Mouse (Mus musculus) MEL (cell line): Measurements from ENCODE around the gene Fam160b1. TPM values are rescaled to one million over a fixed set of nuclear protein-coding genes. Genes with fewer than 3 reads are reported as not detected.

ENCODE experiments used
- DNase-seq: peaks from one replicate; pipeline ENCODE4 v3.0.0; 2011; ENCODE audit warnings: low read depth, low spot score
- H3K27ac ChIP-seq: 2 replicates; pipeline ENCODE4 v1.5.1; 2012; ENCODE audit warnings: low read depth, mild to moderate bottlenecking, control low read depth, low read length, moderate library complexity; ENCODE audit not compliant: control insufficient read depth
- H3K27me3 ChIP-seq, 2 experiments: fragments of 150-350 bp in 1 of 2; sonication (generic) in 1 of 2; 2 replicates each; pipeline ENCODE4 v1.6.1; 2012; ENCODE audit warnings: low read length in 2 of 2, mild to moderate bottlenecking in 2 of 2, improper control_type of control experiment in 1 of 2, moderate library complexity in 1 of 2; ENCODE audit not compliant: insufficient read depth in 2 of 2, control insufficient read depth in 1 of 2
- H3K36me3 ChIP-seq, 2 experiments: 2 replicates each; pipeline ENCODE4 v1.6.1; 2012 to 2014; ENCODE audit warnings: low read length in 2 of 2, improper control_type of control experiment in 1 of 2, inconsistent platforms in 1 of 2, mild to moderate bottlenecking in 1 of 2; ENCODE audit not compliant: insufficient read depth in 2 of 2, control insufficient read depth in 1 of 2
- H3K4me1 ChIP-seq, 2 experiments: fragments of 150-350 bp in 1 of 2; sonication (generic) in 1 of 2; 2 replicates each; pipeline ENCODE4 v1.6.1; 2012; ENCODE audit warnings: low read length in 2 of 2, improper control_type of control experiment in 1 of 2, mild to moderate bottlenecking in 1 of 2; ENCODE audit not compliant: insufficient read depth in 2 of 2, control insufficient read depth in 1 of 2
- H3K4me3 ChIP-seq, 2 experiments: fragments of 150-350 bp in 1 of 2; sonication (generic) in 1 of 2; 2 replicates each; pipeline ENCODE4 v1.5.1; 2012; ENCODE audit warnings: low read depth in 2 of 2, low read length in 2 of 2, mild to moderate bottlenecking in 2 of 2, moderate library complexity in 2 of 2, control low read depth in 1 of 2, improper control_type of control experiment in 1 of 2; ENCODE audit not compliant: control insufficient read depth in 1 of 2, insufficient read depth in 1 of 2
- H3K79me2 ChIP-seq: 2 replicates; pipeline ENCODE4 v1.6.1; 2012; ENCODE audit warnings: mild to moderate bottlenecking, low read length, moderate library complexity; ENCODE audit not compliant: control insufficient read depth, poor library complexity, insufficient read depth
- H3K9ac ChIP-seq: 2 replicates; pipeline ENCODE4 v1.6.1; 2012; ENCODE audit warnings: low read depth, mild to moderate bottlenecking, control low read depth, low read length, moderate library complexity; ENCODE audit not compliant: control insufficient read depth, poor library complexity, severe bottlenecking
- H3K9me3 ChIP-seq: fragments of 150-350 bp; sonication (generic); replicated peaks from 2 replicates; pipeline ENCODE4 v1.6.1; 2012; ENCODE audit warnings: mild to moderate bottlenecking, low read length, improper control_type of control experiment, moderate library complexity; ENCODE audit not compliant: insufficient read depth
- BHLHE40 ChIP-seq: IDR thresholded peaks from 2 replicates; pipeline ENCODE4 v1.6.1; 2012; ENCODE audit warnings: low read depth, mild to moderate bottlenecking, inconsistent platforms, low read length, improper control_type of control experiment, borderline replicate concordance
- CHD1 ChIP-seq: IDR thresholded peaks from 2 replicates; pipeline ENCODE4 v1.6.1; 2012; ENCODE audit warnings: low read depth, mild to moderate bottlenecking, inconsistent platforms, low read length, improper control_type of control experiment
- ETS1 ChIP-seq: IDR thresholded peaks from 2 replicates; pipeline ENCODE4 v1.6.1; 2012; ENCODE audit warnings: low read depth, mild to moderate bottlenecking, inconsistent platforms, low read length, improper control_type of control experiment, moderate library complexity
- GABPA ChIP-seq: IDR thresholded peaks from 2 replicates; pipeline ENCODE4 v1.6.1; 2012; ENCODE audit warnings: low read depth, mild to moderate bottlenecking, inconsistent platforms, low read length, improper control_type of control experiment, moderate library complexity
- HCFC1 ChIP-seq: IDR thresholded peaks from 2 replicates; pipeline ENCODE4 v1.6.1; 2012; ENCODE audit warnings: low read depth, mild to moderate bottlenecking, inconsistent platforms, low read length, improper control_type of control experiment, moderate library complexity
- JUND ChIP-seq: IDR thresholded peaks from 2 replicates; pipeline ENCODE4 v1.6.1; 2011; ENCODE audit warnings: low read depth, mild to moderate bottlenecking, improper control_type of control experiment, low read length
- KAT2A ChIP-seq: conservative IDR thresholded peaks from 2 replicates; pipeline ENCODE4 v1.6.1; 2012; ENCODE audit warnings: low read depth, low read length, improper control_type of control experiment, inconsistent platforms
- MXI1 ChIP-seq: IDR thresholded peaks from 2 replicates; pipeline ENCODE4 v1.6.1; 2011; ENCODE audit warnings: mild to moderate bottlenecking, low read depth, low read length, improper control_type of control experiment
- MYB ChIP-seq: IDR thresholded peaks from 2 replicates; pipeline ENCODE4 v1.6.1; 2011; ENCODE audit warnings: mild to moderate bottlenecking, low read depth, low read length, improper control_type of control experiment
- MYC ChIP-seq: IDR thresholded peaks from 2 replicates; pipeline ENCODE4 v1.6.1; 2011; ENCODE audit warnings: low read depth, mild to moderate bottlenecking, low read length, improper control_type of control experiment, moderate library complexity
- NRF1 ChIP-seq: IDR thresholded peaks from 2 replicates; pipeline ENCODE4 v1.6.1; 2014; ENCODE audit warnings: low read depth, mild to moderate bottlenecking, inconsistent platforms, low read length, improper control_type of control experiment, moderate library complexity; ENCODE audit not compliant: poor library complexity, insufficient read depth, severe bottlenecking
- POLR2A ChIP-seq, 2 experiments: IDR thresholded peaks; 2 replicates each; pipeline ENCODE4 v1.6.1; 2011 to 2012; ENCODE audit warnings: low read length in 2 of 2, mild to moderate bottlenecking in 2 of 2, control low read depth in 1 of 2, improper control_type of control experiment in 1 of 2, low read depth in 1 of 2, moderate library complexity in 1 of 2; ENCODE audit not compliant: control insufficient read depth in 1 of 2, insufficient read depth in 1 of 2, poor library complexity in 1 of 2
- RCOR1 ChIP-seq: IDR thresholded peaks from 2 replicates; pipeline ENCODE4 v1.6.1; 2012; ENCODE audit warnings: low read depth, mild to moderate bottlenecking, inconsistent platforms, low read length, improper control_type of control experiment
- SIN3A ChIP-seq: IDR thresholded peaks from 2 replicates; pipeline ENCODE4 v1.6.1; 2012; ENCODE audit warnings: low read length, improper control_type of control experiment, inconsistent platforms
- SMC3 ChIP-seq: IDR thresholded peaks from 2 replicates; pipeline ENCODE4 v1.6.1; 2011; ENCODE audit warnings: low read depth, low read length, improper control_type of control experiment
- TAL1 ChIP-seq: IDR thresholded peaks from 2 replicates; pipeline ENCODE4 v1.6.1; 2012; ENCODE audit warnings: mild to moderate bottlenecking, inconsistent platforms, low read length, moderate library complexity, mixed read lengths
- TBP ChIP-seq: IDR thresholded peaks from 2 replicates; pipeline ENCODE4 v1.8.0; 2011; ENCODE audit warnings: low read depth, low read length, improper control_type of control experiment
- TCF12 ChIP-seq: IDR thresholded peaks from 2 replicates; pipeline ENCODE4 v1.6.1; 2014; ENCODE audit warnings: low read depth, mild to moderate bottlenecking, inconsistent platforms, low read length, improper control_type of control experiment, moderate library complexity
- UBTF ChIP-seq: IDR thresholded peaks from 2 replicates; pipeline ENCODE4 v1.6.1; 2012; ENCODE audit warnings: low read depth, mild to moderate bottlenecking, inconsistent platforms, low read length, improper control_type of control experiment, moderate library complexity, borderline replicate concordance; ENCODE audit not compliant: insufficient read depth
- USF1 ChIP-seq: IDR thresholded peaks from 2 replicates; pipeline ENCODE4 v1.6.1; 2014; ENCODE audit warnings: low read depth, mild to moderate bottlenecking, inconsistent platforms, low read length, improper control_type of control experiment, moderate library complexity
- ZC3H11A ChIP-seq: IDR thresholded peaks from 2 replicates; pipeline ENCODE4 v1.6.1; 2012; ENCODE audit warnings: low read depth, mild to moderate bottlenecking, inconsistent platforms, low read length, improper control_type of control experiment
- ZKSCAN1 ChIP-seq: IDR thresholded peaks from 2 replicates; pipeline ENCODE4 v1.6.1; 2012; ENCODE audit warnings: low read depth, mild to moderate bottlenecking, inconsistent platforms, low read length, improper control_type of control experiment, moderate library complexity
- ZNF384 ChIP-seq: IDR thresholded peaks from 2 replicates; pipeline ENCODE4 v1.6.1; 2012; ENCODE audit warnings: low read depth, mild to moderate bottlenecking, inconsistent platforms, low read length, improper control_type of control experiment
- polyA plus RNA-seq, 2 experiments: library from polyadenylated mRNA; stranded (reverse) in 1 of 2; unstranded in 1 of 2; fragments of >175 nt in 1 of 2; fragments of >200 nt in 1 of 2; gene quantifications; 2 replicates each; pipeline versions ENCODE4 v1.2.1 to v1.2.4; 2012; ENCODE audit warnings: low replicate concordance in 2 of 2, low read depth in 1 of 2; ENCODE audit not compliant: insufficient read length in 2 of 2, insufficient read depth in 1 of 2, missing spikeins in 1 of 2
- total RNA-seq: library from RNA; depleted of rRNA; stranded (reverse); fragments of 300-350 nt; gene quantifications from 2 replicates; pipeline ENCODE4 v1.2.3, GENCODE M21; 2012

Gene Fam160b1
- total and polyA plus RNA-seq, 3 experiments = 8.6 to 28.3 (median 19.0) TPM

GRCm38 (mm10) chr19:57434024-57434423 is 73.5 kb downstream of the Fam160b1 start:
- no peak overlapping the region for H3K4me3 ChIP-seq
- no peaks in the 10 kb centered on the region for H3K36me3 ChIP-seq
- no peak overlapping the region for H3K9ac ChIP-seq
- DNase-seq = no peak
- H3K4me1 ChIP-seq = no peaks in the 10 kb centered on the region
- no peaks in the 10 kb centered on the region for H3K9me3 ChIP-seq
- no peaks in the 10 kb centered on the region for H3K79me2 ChIP-seq
- no peak overlapping the region for H3K27ac ChIP-seq
- TF ChIP-seq KAT2A (no peak), MYB (no peak), USF1 (no peak), SMC3 (no peak), RCOR1 (no peak), HCFC1 (no peak), MYC (no peak), TCF12 (no peak), MXI1 (no peak), SIN3A (no peak), ZKSCAN1 (no peak), POLR2A (IDR thresholded peaks at IDR 0.05; ENCODE audit: control insufficient read depth in 1 of 2, insufficient read depth in 1 of 2, low read depth in 1 of 2, low read length in 2 of 2, poor library complexity in 1 of 2) (no peak), CHD1 (no peak), ZC3H11A (no peak), ZNF384 (no peak)
- peaks cover 4 to 10% of the 10 kb centered on the region in 2 experiments for H3K27me3 ChIP-seq

- Histone ChIP-seq H3K4me3 (no peak overlapping the region), H3K9ac (no peak overlapping the region)
- TF ChIP-seq JUND (no peak), BHLHE40 (no peak), SMC3 (no peak), GABPA (no peak), MXI1 (no peak), POLR2A (IDR thresholded peaks at IDR 0.05; ENCODE audit: control insufficient read depth in 1 of 2, insufficient read depth in 1 of 2, low read depth in 1 of 2, low read length in 2 of 2, poor library complexity in 1 of 2) (no peak), UBTF (no peak), ZC3H11A (no peak), MYB (no peak), ETS1 (no peak), TBP (no peak), USF1 (no peak), TAL1 (no peak), NRF1 (no peak)
Observed at GRCm38 (mm10) chr19:57436586-57437021, 76.1 kb downstream of the Fam160b1 start.

More at GRCm38 (mm10) chr19:57436586-57437021, 76.1 kb downstream of the Fam160b1 start:
- DNase-seq = no peak
- no peaks in the 10 kb centered on the region for H3K36me3 ChIP-seq
- H3K4me1 ChIP-seq = no peaks in the 10 kb centered on the region
- H3K9me3 ChIP-seq = no peaks in the 10 kb centered on the region
- peaks cover 6% of the 10 kb centered on the region in 2 experiments; a peak in 3 of 4 replicates for H3K27me3 ChIP-seq
- H3K79me2 ChIP-seq = no peaks in the 10 kb centered on the region
- no peak overlapping the region for H3K27ac ChIP-seq
